Mouse (Mus musculus) midbrain, embryonic 13.5 days (tissue): ENCODE data around the gene Psenen. TPM values are rescaled to one million over a fixed set of nuclear protein-coding genes. Genes with fewer than 3 reads are reported as not detected.

Experiments
- ATAC-seq: fragments of 200-750 bp; cut with Nextera tagmentation; 2 replicates; pipeline ENCODE4 v1.8.0; 2017; ENCODE audit warnings: mild to moderate bottlenecking, moderate TSS enrichment, moderate library complexity
- H3K27ac ChIP-seq: fragments of 300-500 bp; sonication (generic); 2 replicates; pipeline ENCODE4 v1.5.1; 2015; ENCODE audit warnings: inconsistent platforms, mild to moderate bottlenecking, moderate library complexity
- H3K27me3 ChIP-seq: fragments of 300-500 bp; sonication (generic); 2 replicates; pipeline ENCODE4 v1.6.1; 2015; ENCODE audit warnings: mild to moderate bottlenecking, inconsistent platforms
- H3K36me3 ChIP-seq: fragments of 300-500 bp; sonication (generic); 2 replicates; pipeline ENCODE4 v1.6.1; 2015; ENCODE audit warnings: mild to moderate bottlenecking, inconsistent platforms
- H3K4me1 ChIP-seq: fragments of 300-500 bp; sonication (generic); replicated peaks from 2 replicates; pipeline ENCODE4 v1.6.1; 2015; ENCODE audit warnings: inconsistent platforms
- H3K4me2 ChIP-seq: fragments of 300-500 bp; sonication (generic); replicated peaks from 2 replicates; pipeline ENCODE4 v1.6.1; 2015; ENCODE audit warnings: moderate library complexity, mild to moderate bottlenecking, inconsistent platforms
- H3K4me3 ChIP-seq: fragments of 300-500 bp; sonication (generic); replicated peaks from 2 replicates; pipeline ENCODE4 v1.5.1; 2015; ENCODE audit warnings: mild to moderate bottlenecking, inconsistent platforms
- H3K9ac ChIP-seq: fragments of 300-500 bp; sonication (generic); replicated peaks from 2 replicates; pipeline ENCODE4 v1.6.1; 2015; ENCODE audit warnings: mild to moderate bottlenecking, inconsistent platforms
- H3K9me3 ChIP-seq: fragments of 300-500 bp; sonication (generic); 2 replicates; pipeline ENCODE4 v1.6.1; 2016; ENCODE audit warnings: mild to moderate bottlenecking, inconsistent platforms
- WGBS: fragments of 180-500 bp; shearing (Covaris S2); methylation state at CpG from one replicate; pipeline ENCODE4 v1.1.7; 2015; 5-methylcytosine and 5-hydroxymethylcytosine counted together
- polyA plus RNA-seq: library from polyadenylated mRNA; unstranded; fragments of >200 nt; fragmentation: Nextera tagmentation; extraction: Ambion mirVana; gene quantifications from 2 replicates; pipeline ENCODE4 v1.2.1, GENCODE M21; 2015

The Psenen gene
- polyA plus RNA-seq, 1 experiment from 2014 or later = 133 TPM

DNA sequence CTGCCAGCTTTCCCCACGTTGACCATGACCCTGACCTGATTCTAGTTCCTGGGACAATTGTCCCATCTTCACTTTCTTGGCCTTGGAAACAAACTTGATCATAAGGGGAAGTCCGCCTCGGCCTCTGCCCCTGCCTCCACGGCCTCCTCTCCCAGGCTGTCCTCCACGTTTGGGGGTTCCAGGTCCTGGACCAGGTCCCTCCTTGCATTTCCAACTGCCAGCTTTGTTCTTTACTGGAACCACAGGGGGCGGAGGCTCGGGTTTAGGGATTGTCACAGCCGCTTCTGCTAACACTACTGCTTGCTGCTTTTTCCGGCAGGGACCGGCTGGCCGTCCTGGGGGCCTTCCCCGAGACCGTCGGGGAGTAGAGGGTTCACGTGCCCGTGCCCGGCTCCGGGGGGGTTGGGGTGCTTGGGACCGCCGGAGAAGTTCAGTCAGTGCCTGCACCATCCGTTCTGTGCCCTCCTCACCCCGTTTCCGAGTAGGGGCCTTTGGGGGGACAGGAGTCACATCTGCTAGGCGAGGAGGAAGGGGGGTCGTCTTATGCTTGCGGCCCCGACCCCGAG, 23.1 kb upstream of the Psenen start:
- H3K9ac ChIP-seq = peak overlapping the region; percentile 99
- peak overlapping the region; percentile 99 for H3K4me3 ChIP-seq
- H3K4me2 ChIP-seq = peak overlapping the region; percentile 80
- peaks cover 23% of the 10 kb centered on the region for H3K4me1 ChIP-seq
- no peak for ATAC-seq
- no peaks in the 10 kb centered on the region for H3K27me3 ChIP-seq
- WGBS = 88% methylated on average over 28 of the region's 28 CpGs
- H3K36me3 ChIP-seq = peaks cover 53% of the 10 kb centered on the region
- no peaks in the 10 kb centered on the region for H3K9me3 ChIP-seq
- no peak overlapping the region for H3K27ac ChIP-seq

GRCm38 (mm10) chr7:30585170-30585569, 21.7 kb upstream of the Psenen start:
- Histone ChIP-seq H3K36me3 (peaks cover 67% of the 10 kb centered on the region), H3K4me2 (no peak overlapping the region), H3K4me1 (peaks cover 22% of the 10 kb centered on the region), H3K9ac (no peak overlapping the region), H3K27ac (no peak overlapping the region), H3K27me3 (no peaks in the 10 kb centered on the region), H3K4me3 (no peak overlapping the region), H3K9me3 (no peaks in the 10 kb centered on the region)
- ATAC-seq = no peak
- whole genome bisulfite sequencing = 88% methylated on average over 7 of the region's 7 CpGs

- 98% methylated on average over 10 of the region's 10 CpGs for WGBS
- H3K4me1 ChIP-seq = peaks cover 16% of the 10 kb centered on the region
- H3K36me3 ChIP-seq = peaks cover 75% of the 10 kb centered on the region
- no peaks in the 10 kb centered on the region for H3K27me3 ChIP-seq
- H3K4me2 ChIP-seq = no peak overlapping the region
- no peak overlapping the region for H3K9ac ChIP-seq
- no peak overlapping the region for H3K27ac ChIP-seq
- ATAC-seq = no peak
- no peaks in the 10 kb centered on the region for H3K9me3 ChIP-seq
- H3K4me3 ChIP-seq = no peak overlapping the region
These were observed 20.9 kb upstream of the Psenen start for GRCm38 (mm10) chr7:30584339-30584738.

DNA sequence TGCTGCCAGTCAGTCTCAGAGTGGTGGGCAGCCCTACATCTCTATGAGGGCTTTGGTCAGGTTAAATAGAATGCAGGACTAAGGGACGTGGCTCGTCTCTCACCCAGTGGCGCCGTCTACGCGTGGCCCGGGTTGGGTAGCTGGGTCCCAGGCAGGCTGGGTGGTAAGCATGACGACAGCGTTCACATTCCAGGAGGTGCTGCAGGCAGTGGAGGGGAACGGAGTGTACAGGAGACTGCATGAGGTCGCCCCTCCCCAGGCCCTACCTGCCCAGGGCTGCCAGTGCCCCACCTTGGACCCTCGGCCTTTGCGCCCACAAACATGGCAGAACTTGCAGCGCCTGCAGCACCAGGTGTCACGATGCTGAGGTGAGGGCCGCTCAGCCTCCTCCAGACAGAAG, 18.1 kb upstream of the Psenen start:
- Histone ChIP-seq H3K27ac (no peak overlapping the region), H3K27me3 (no peaks in the 10 kb centered on the region), H3K9me3 (no peaks in the 10 kb centered on the region), H3K4me2 (no peak overlapping the region), H3K36me3 (peaks cover 100% of the 10 kb centered on the region), H3K4me1 (peaks cover 3% of the 10 kb centered on the region), H3K9ac (no peak overlapping the region), H3K4me3 (no peak overlapping the region)
- no peak for ATAC-seq
- WGBS = 94% methylated on average over 16 of the region's 16 CpGs

DNA sequence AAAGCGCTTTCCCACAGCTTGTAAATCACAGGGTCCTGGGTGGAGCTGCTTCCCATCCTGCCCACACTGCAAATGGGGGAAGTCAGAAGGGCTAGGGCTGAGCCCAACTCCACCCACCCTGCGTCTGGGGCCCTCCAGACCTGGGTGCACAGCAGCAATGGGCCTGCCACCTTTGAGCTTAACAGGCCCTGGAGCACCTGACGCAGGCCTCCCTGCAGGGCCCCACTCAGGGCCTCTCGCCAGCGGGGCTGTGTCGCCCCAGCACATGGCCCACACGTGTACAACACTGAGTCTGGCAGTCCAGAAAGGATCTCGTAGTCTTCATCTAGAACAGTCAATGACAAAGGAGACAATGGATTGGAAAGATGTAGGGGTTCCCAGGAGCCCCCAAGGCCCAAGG, 16.5 kb upstream of the Psenen start:
- H3K27me3 ChIP-seq = no peaks in the 10 kb centered on the region
- H3K9ac ChIP-seq = no peak overlapping the region
- 0 out of 2 replicates have a peak, but pooled peaks have one; percentile 34 for ATAC-seq
- 92% methylated on average over 8 of the region's 8 CpGs for WGBS
- no peak overlapping the region for H3K4me2 ChIP-seq
- no peak overlapping the region for H3K27ac ChIP-seq
- H3K9me3 ChIP-seq = no peaks in the 10 kb centered on the region
- no peaks in the 10 kb centered on the region for H3K4me1 ChIP-seq
- no peak overlapping the region for H3K4me3 ChIP-seq
- H3K36me3 ChIP-seq = peaks cover 100% of the 10 kb centered on the region

DNA sequence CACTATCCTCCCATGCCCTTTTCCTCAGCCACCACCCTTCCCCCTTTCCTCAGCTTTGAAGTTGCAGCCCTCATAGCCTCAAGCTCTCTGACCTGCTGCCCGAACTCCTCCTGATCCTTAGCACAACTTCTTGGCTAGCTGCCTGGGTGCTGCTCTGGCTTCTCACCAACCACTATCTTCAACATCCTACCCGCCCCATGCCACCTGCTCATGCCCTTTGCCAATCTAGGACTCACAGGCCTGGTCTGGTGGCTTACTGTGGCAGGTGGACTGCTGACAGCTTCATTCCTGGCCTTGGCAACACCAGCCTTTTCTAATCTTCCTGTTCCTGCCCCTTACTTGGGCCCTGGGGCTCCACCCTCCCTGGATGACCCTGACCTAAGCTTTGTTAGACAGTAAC, 9.5 kb upstream of the Psenen start:
- H3K9ac ChIP-seq = no peak overlapping the region
- H3K4me1 ChIP-seq = no peaks in the 10 kb centered on the region
- no peaks in the 10 kb centered on the region for H3K9me3 ChIP-seq
- no peak overlapping the region for H3K27ac ChIP-seq
- ATAC-seq = no peak
- no peak overlapping the region for H3K4me3 ChIP-seq
- H3K36me3 ChIP-seq = peaks cover 97% of the 10 kb centered on the region
- no peak overlapping the region for H3K4me2 ChIP-seq
- no peaks in the 10 kb centered on the region for H3K27me3 ChIP-seq
- 93% methylated on average over 2 of the region's 2 CpGs for WGBS

DNA sequence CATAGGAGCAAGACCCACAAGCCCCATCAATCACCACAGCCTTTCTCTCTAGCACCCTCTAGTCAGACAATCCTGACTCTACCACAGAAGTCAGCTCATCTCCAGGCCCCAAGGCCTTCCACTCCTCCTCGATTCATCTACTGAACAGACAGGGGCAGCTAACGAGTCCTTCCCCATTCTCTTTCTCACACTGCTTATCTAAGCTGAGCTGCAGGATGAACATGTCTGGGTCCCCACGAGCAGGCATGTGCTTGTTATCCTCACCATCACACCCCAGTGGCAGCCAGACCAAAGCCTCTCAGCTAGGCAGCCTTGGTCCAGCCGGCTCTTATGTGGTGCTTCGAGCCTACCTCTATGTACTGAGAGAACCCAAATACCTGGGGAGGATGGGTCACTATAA, 9.0 kb upstream of the Psenen start:
- Histone ChIP-seq H3K4me1 (no peaks in the 10 kb centered on the region), H3K4me2 (no peak overlapping the region), H3K36me3 (peaks cover 96% of the 10 kb centered on the region), H3K9ac (no peak overlapping the region), H3K4me3 (no peak overlapping the region), H3K27me3 (no peaks in the 10 kb centered on the region), H3K9me3 (no peaks in the 10 kb centered on the region), H3K27ac (no peak overlapping the region)
- no peak for ATAC-seq
- WGBS = 90% methylated on average over 5 of the region's 5 CpGs

DNA sequence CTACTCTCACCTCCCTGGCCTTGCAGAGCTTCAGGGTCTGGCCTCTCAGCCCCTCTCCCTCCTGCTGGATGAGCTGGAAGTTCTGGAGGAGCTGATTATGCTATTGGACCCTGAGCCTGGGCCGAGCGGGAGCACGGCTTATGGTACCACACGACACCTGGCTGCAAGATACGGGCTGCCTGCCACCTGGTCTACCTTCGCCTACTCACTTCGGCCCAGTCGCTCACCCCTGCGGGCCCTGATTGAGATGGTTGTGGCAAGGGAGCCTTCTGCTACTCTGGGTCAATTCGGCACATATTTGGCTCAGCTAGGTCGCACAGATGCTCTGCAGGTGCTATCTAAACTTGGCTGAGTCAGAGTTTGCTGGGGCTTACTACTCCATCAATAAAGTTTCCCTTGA, 4.1 kb upstream of the Psenen start:
- H3K4me1 ChIP-seq = peaks cover 10% of the 10 kb centered on the region
- H3K36me3 ChIP-seq = peaks cover 71% of the 10 kb centered on the region
- H3K4me2 ChIP-seq = no peak overlapping the region
- no peak for ATAC-seq
- WGBS = 93% methylated on average over 11 of the region's 11 CpGs
- no peaks in the 10 kb centered on the region for H3K27me3 ChIP-seq
- H3K9ac ChIP-seq = no peak overlapping the region
- no peak overlapping the region for H3K4me3 ChIP-seq
- H3K27ac ChIP-seq = no peak overlapping the region
- no peaks in the 10 kb centered on the region for H3K9me3 ChIP-seq

- Histone ChIP-seq H3K27me3 (no peaks in the 10 kb centered on the region), H3K9me3 (no peaks in the 10 kb centered on the region), H3K4me1 (peaks cover 17% of the 10 kb centered on the region), H3K36me3 (peaks cover 58% of the 10 kb centered on the region), H3K27ac (no peak overlapping the region), H3K4me3 (no peak overlapping the region), H3K4me2 (no peak overlapping the region), H3K9ac (no peak overlapping the region)
- WGBS = 91% methylated on average over 9 of the region's 9 CpGs
- ATAC-seq = no peak
These were observed 2.6 kb upstream of the Psenen start for GRCm38 (mm10) chr7:30566033-30566432.

GRCm38 (mm10) chr7:30564970-30565571, 1.6 kb upstream of the Psenen start, which contains the start of gene Igflr1:
Gene Igflr1 (plus strand): TSS chr7:30565427.
- 98% methylated on average over 12 of the region's 12 CpGs for WGBS
- peak within 1 kb of the TSS; percentile 83; the same call in 1 of the 2 replicates for H3K4me3 ChIP-seq
- no peak for ATAC-seq
- no peaks in the 10 kb centered on the region for H3K27me3 ChIP-seq
- H3K4me1 ChIP-seq = peaks cover 17% of the 10 kb centered on the region
- H3K27ac ChIP-seq = no peak within 1 kb of the TSS
- peaks cover 49% of the 10 kb centered on the region for H3K36me3 ChIP-seq
- H3K4me2 ChIP-seq = peak within 1 kb of the TSS; percentile 68
- no peak within 1 kb of the TSS for H3K9ac ChIP-seq
- no peaks in the 10 kb centered on the region for H3K9me3 ChIP-seq

DNA sequence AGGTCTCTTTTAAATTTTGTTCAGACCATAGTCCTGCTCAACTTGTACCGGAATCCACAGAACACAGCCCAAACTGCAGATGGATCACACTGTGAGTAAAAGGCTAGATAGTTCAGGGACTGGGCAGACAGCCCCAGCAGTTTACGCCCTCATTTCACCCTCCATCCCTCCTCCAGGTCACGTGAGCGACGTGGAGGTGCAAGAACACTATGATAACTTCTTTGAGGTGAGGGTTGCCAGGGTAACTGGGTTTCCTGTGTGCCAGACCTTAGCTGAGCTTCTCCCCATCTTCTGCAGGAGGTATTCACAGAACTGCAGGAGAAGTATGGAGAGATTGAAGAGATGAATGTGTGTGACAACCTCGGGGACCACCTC, 466 bp upstream of the Psenen start:
- Histone ChIP-seq H3K4me1 (peaks cover 23% of the 10 kb centered on the region), H3K27ac (peak overlapping the region; percentile 91; the same call in 1 of the 2 replicates), H3K9me3 (no peaks in the 10 kb centered on the region), H3K27me3 (no peaks in the 10 kb centered on the region), H3K4me2 (peak overlapping the region; percentile 68), H3K36me3 (peaks cover 37% of the 10 kb centered on the region), H3K4me3 (peak overlapping the region; percentile 83), H3K9ac (peak overlapping the region; percentile 82)
- WGBS = 26% methylated on average over 6 of the region's 6 CpGs
- no peak; the same call in 1 of the 2 replicates for ATAC-seq

DNA sequence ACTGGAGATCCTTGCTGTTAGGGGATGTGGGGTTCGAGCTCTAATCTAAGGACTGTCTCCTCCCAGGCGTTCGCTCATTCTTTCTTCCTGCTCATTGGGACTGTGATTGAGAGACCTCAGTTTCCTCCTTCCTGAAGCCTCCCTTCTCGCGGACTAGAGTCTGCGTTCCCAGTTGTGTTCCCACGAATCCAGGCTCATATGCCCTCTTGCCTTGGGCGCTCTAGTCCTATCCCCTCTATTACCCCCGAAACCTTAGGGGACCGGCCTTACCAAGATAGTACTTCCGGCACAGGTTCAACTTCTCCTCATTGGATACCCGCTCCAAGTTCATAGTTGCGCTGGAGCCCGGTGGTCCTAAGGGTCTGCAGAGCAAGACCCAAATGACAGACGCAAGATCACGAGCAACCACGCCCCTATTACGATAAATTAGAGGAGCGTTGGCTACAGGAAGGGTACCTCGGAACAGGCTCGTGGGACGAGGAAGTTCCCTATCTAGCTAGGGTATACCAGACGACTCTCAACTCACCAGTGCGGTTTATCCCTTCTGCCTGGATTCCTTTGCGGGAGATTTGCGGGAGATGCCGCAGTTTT, 806 bp downstream of the Psenen start:
- Histone ChIP-seq H3K9ac (peak overlapping the region; percentile 68), H3K27ac (peak overlapping the region; percentile 69), H3K4me2 (peak overlapping the region; percentile 89), H3K36me3 (peaks cover 31% of the 10 kb centered on the region), H3K9me3 (no peaks in the 10 kb centered on the region), H3K4me3 (peak overlapping the region; percentile 83), H3K4me1 (peaks cover 36% of the 10 kb centered on the region), H3K27me3 (no peaks in the 10 kb centered on the region)
- 0 out of 2 replicates have a peak, but pooled peaks have one; percentile 8 for ATAC-seq
- 2% methylated on average over 27 of the region's 27 CpGs for WGBS
